Mouse (Mus musculus): ENCODE data around the gene Ybx2. TPM values are rescaled to one million over a fixed set of nuclear protein-coding genes. Genes with fewer than 3 reads are reported as not detected.
"Not testable (repeated sequence)": the region's sequence is repeated elsewhere in the genome, so short reads cannot be mapped to it uniquely, and the experiment has no call there.

Gene Ybx2
- total RNA-seq, 2 experiments from 2014 or later: 24.8 to 35.7 TPM

GRCm38 (mm10) chr11:69915667-69916627, 19.6 kb upstream of the Ybx2 start:
- no peak for DNase-seq

GRCm38 (mm10) chr11:69916652-69917378, 18.8 kb upstream of the Ybx2 start:
- DNase-seq: not testable (repeated sequence)

GRCm38 (mm10) chr11:69917379-69917948, 18.1 kb upstream of the Ybx2 start:
- no peak for DNase-seq

- DNase-seq: no peak
Measured at GRCm38 (mm10) chr11:69918118-69918517, 17.5 kb upstream of the Ybx2 start.

GRCm38 (mm10) chr11:69919053-69919452, 16.5 kb upstream of the Ybx2 start:
- DNase-seq: no peak

- peak; percentile 88 for DNase-seq
Measured at GRCm38 (mm10) chr11:69919661-69920265, 15.8 kb upstream of the Ybx2 start.

GRCm38 (mm10) chr11:69920266-69921031, 15.1 kb upstream of the Ybx2 start:
- DNase-seq: peak; percentile 68

- peak; percentile 100 for DNase-seq
Measured at GRCm38 (mm10) chr11:69921114-69922011, 14.2 kb upstream of the Ybx2 start, which contains the start of gene Eif5a. TSS of gene Eif5a (minus strand) at chr11:69921958.

- no peak for DNase-seq
Measured at GRCm38 (mm10) chr11:69922012-69922756, 13.4 kb upstream of the Ybx2 start.

GRCm38 (mm10) chr11:69922796-69923195, 12.8 kb upstream of the Ybx2 start:
- no peak for DNase-seq

- no peak for DNase-seq
Measured at GRCm38 (mm10) chr11:69927501-69927900, 8.1 kb upstream of the Ybx2 start.

GRCm38 (mm10) chr11:69929712-69930111, 5.9 kb upstream of the Ybx2 start:
- DNase-seq: no peak

GRCm38 (mm10) chr11:69930176-69930575, 5.4 kb upstream of the Ybx2 start:
- not testable (repeated sequence) for DNase-seq

- no peak for DNase-seq
Measured at GRCm38 (mm10) chr11:69930967-69931537, 4.5 kb upstream of the Ybx2 start.

- DNase-seq: no peak
Measured at GRCm38 (mm10) chr11:69931769-69932168, 3.8 kb upstream of the Ybx2 start.

- DNase-seq: no peak
Measured at GRCm38 (mm10) chr11:69932254-69932653, 3.3 kb upstream of the Ybx2 start.

- DNase-seq: no peak
Measured at GRCm38 (mm10) chr11:69933066-69933465, 2.5 kb upstream of the Ybx2 start.

GRCm38 (mm10) chr11:69934169-69934568, 1.4 kb upstream of the Ybx2 start:
- peak; percentile 98 for DNase-seq

- DNase-seq: no peak
Measured at GRCm38 (mm10) chr11:69934681-69935080, 915 bp upstream of the Ybx2 start.

Measured in heart, postnatal 4 days (tissue).